Mouse (Mus musculus): ENCODE measurements around the gene Slc37a3. TPM values are rescaled to one million over a fixed set of nuclear protein-coding genes. Genes with fewer than 3 reads are reported as not detected.

The Slc37a3 gene
- polyA plus RNA-seq, 2 experiments, result 3.7 to 6.3 TPM

DNA sequence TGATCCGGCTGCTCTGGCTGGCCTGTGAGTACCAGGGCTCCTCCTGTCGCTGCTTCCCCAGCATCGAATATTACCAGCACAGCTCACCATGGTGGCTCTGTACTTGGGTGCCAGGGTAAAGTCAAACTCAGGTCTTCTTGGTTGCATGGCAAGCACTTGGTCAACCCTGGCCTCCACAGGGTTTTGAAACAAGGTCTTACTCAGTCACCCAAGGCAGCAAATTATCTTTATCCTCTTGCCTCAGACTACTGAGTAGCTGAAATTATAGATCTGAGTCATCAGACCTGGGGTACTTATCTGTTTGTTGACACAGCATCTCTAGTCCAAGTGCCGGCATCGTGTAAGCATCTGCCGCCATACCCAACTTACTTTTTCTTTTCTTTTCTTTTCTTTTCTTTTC is 80.4 kb downstream of the Slc37a3 start:
- WGBS (ENCODE audit: insufficient replicate concordance), result 76% methylated on average over 6 of the region's 6 CpGs
- Histone ChIP-seq H3K36me3 (replicated peaks; ENCODE audit: control insufficient read depth, insufficient read depth, low read depth) (no peaks in the 10 kb centered on the region), H3K4me1 (replicated peaks; ENCODE audit: control insufficient read depth in 2 of 2, insufficient read depth in 2 of 2, low read length in 1 of 2) (no peaks in the 10 kb centered on the region), H3K9ac (replicated peaks) (no peak overlapping the region), H3K9me3 (ENCODE audit: control insufficient read depth, low read length) (no peaks in the 10 kb centered on the region), H3K4me2 (ENCODE audit: low read depth) (no peak overlapping the region), H3K27ac (no peak overlapping the region), H3K27me3 (ENCODE audit: control insufficient read depth, insufficient read depth, low read length) (no peaks in the 10 kb centered on the region), H3K4me3 (ENCODE audit: insufficient read depth in 1 of 2, low read depth in 2 of 2, low read length in 2 of 2) (no peak overlapping the region)
- TF ChIP-seq EP300 (IDR thresholded peaks at IDR 0.05; ENCODE audit: low read depth) (no peak), CTCF (IDR thresholded peaks at IDR 0.05; ENCODE audit: low read depth) (no peak)
- DNase-seq (ENCODE audit: low read depth in 3 of 3, low spot score in 3 of 3), result no peak
- no peak for ATAC-seq (ENCODE audit: insufficient read depth)

DNA sequence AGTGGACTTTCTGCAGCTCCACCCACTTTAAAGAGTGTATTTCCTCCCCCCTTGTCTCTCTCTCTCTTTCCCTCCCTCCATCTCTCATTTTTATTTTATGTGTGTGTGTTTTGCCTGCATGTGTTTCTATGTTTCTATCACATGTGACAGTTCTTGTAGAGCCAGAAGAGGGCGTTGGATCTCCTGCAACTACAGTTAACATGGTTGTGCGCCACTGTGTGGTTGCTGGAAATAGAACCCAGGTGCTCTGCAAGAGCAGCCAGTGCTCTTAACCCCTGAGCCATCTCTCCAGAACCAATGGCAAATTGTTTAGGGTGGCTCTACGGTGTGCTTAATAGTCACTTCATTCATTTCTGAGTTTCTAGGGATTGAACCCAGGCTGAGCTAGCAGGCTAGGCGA is 81.0 kb downstream of the Slc37a3 start:
- no peak for ATAC-seq (ENCODE audit: insufficient read depth)
- H3K4me2 ChIP-seq (ENCODE audit: low read depth), result no peak overlapping the region
- H3K9me3 ChIP-seq (ENCODE audit: control insufficient read depth, low read length), result no peaks in the 10 kb centered on the region
- no peaks in the 10 kb centered on the region for H3K27me3 ChIP-seq (ENCODE audit: control insufficient read depth, insufficient read depth, low read length)
- H3K27ac ChIP-seq, result no peak overlapping the region
- H3K4me1 ChIP-seq (replicated peaks; ENCODE audit: control insufficient read depth in 2 of 2, insufficient read depth in 2 of 2, low read length in 1 of 2), result no peaks in the 10 kb centered on the region
- H3K36me3 ChIP-seq (replicated peaks; ENCODE audit: control insufficient read depth, insufficient read depth, low read depth), result no peaks in the 10 kb centered on the region
- no peak overlapping the region for H3K4me3 ChIP-seq (ENCODE audit: insufficient read depth in 1 of 2, low read depth in 2 of 2, low read length in 2 of 2)
- no peak for TF ChIP-seq CTCF (IDR thresholded peaks at IDR 0.05; ENCODE audit: low read depth)
- no peak overlapping the region for H3K9ac ChIP-seq (replicated peaks)
- 61% methylated on average over 4 of the region's 4 CpGs for WGBS (ENCODE audit: insufficient replicate concordance)
- no peak for DNase-seq (ENCODE audit: low read depth in 3 of 3, low spot score in 3 of 3)

DNA sequence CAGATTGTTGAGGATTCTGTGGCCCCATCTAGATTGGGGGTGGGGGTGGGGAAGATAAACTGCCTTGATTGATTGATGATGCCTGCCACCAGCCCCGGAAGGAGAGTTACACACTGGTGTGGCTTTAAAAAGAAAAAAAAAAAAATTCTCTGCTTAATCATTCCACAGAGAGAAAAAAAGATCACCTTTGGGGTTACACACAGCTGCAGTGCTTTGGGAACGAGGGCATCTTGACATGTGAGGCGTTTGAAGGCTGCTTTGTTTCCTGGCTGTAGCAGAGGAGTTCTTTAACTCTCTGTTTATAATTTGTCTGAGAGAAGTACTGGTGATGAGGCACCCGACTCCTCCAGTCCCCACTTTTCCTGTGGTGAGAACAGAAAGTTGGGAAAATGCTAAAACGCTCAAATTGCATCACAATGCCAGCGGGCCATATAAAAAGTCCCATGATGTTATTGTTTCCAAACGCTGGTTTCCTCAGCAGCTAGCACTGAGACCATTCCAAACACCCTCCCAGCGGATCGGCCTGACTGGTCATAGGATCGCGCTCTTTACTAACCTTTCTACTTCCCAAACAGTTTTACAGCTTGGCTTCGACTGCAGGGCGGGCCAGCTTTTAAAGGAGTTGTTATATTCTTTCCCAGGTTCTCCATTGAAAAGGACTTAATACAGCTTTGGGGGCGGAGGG is 81.6 kb downstream of the Slc37a3 start:
- 26% methylated on average over 14 of the region's 14 CpGs for WGBS (ENCODE audit: insufficient replicate concordance)
- H3K4me3 ChIP-seq (ENCODE audit: insufficient read depth in 1 of 2, low read depth in 2 of 2, low read length in 2 of 2), result no peak overlapping the region
- H3K4me2 ChIP-seq (ENCODE audit: low read depth), result no peak overlapping the region
- TF ChIP-seq CTCF (IDR thresholded peaks at IDR 0.05; ENCODE audit: low read depth), result no peak
- no peak for TF ChIP-seq EP300 (IDR thresholded peaks at IDR 0.05; ENCODE audit: low read depth)
- ATAC-seq (ENCODE audit: insufficient read depth) (no peak), DNase-seq (ENCODE audit: low read depth in 3 of 3, low spot score in 3 of 3) (no peak)
- no peaks in the 10 kb centered on the region for H3K4me1 ChIP-seq (replicated peaks; ENCODE audit: control insufficient read depth in 2 of 2, insufficient read depth in 2 of 2, low read length in 1 of 2)
- no peaks in the 10 kb centered on the region for H3K9me3 ChIP-seq (ENCODE audit: control insufficient read depth, low read length)
- H3K36me3 ChIP-seq (replicated peaks; ENCODE audit: control insufficient read depth, insufficient read depth, low read depth), result no peaks in the 10 kb centered on the region
- H3K27me3 ChIP-seq (ENCODE audit: control insufficient read depth, insufficient read depth, low read length), result no peaks in the 10 kb centered on the region
- no peak overlapping the region for H3K9ac ChIP-seq (replicated peaks)
- H3K27ac ChIP-seq, result no peak overlapping the region

- no peak overlapping the region for H3K4me2 ChIP-seq (ENCODE audit: low read depth)
- no peak overlapping the region for H3K27ac ChIP-seq
- no peaks in the 10 kb centered on the region for H3K36me3 ChIP-seq (replicated peaks; ENCODE audit: control insufficient read depth, insufficient read depth, low read depth)
- no peak overlapping the region for H3K9ac ChIP-seq (replicated peaks)
- no peaks in the 10 kb centered on the region for H3K9me3 ChIP-seq (ENCODE audit: control insufficient read depth, low read length)
- TF ChIP-seq EP300 (IDR thresholded peaks at IDR 0.05; ENCODE audit: low read depth) (no peak), CTCF (IDR thresholded peaks at IDR 0.05; ENCODE audit: low read depth) (no peak)
- H3K4me3 ChIP-seq (ENCODE audit: insufficient read depth in 1 of 2, low read depth in 2 of 2, low read length in 2 of 2), result no peak overlapping the region
- WGBS (ENCODE audit: insufficient replicate concordance), result 46% methylated on average over 7 of the region's 7 CpGs
- H3K4me1 ChIP-seq (replicated peaks; ENCODE audit: control insufficient read depth in 2 of 2, insufficient read depth in 2 of 2, low read length in 1 of 2), result peaks cover 0 to 3% of the 10 kb centered on the region in 2 experiments; a peak in 1 of 4 replicates
- ATAC-seq (ENCODE audit: insufficient read depth), result no peak
- no peak for DNase-seq (ENCODE audit: low read depth in 3 of 3, low spot score in 3 of 3)
- no peaks in the 10 kb centered on the region for H3K27me3 ChIP-seq (ENCODE audit: control insufficient read depth, insufficient read depth, low read length)
Observed at GRCm38 (mm10) chr6:39289721-39290120, 87.8 kb downstream of the Slc37a3 start.

GRCm38 (mm10) chr6:39287782-39288181 is 89.7 kb downstream of the Slc37a3 start:
- Histone ChIP-seq H3K9ac (replicated peaks) (no peak overlapping the region), H3K4me3 (ENCODE audit: insufficient read depth in 1 of 2, low read depth in 2 of 2, low read length in 2 of 2) (no peak overlapping the region), H3K4me2 (ENCODE audit: low read depth) (no peak overlapping the region), H3K36me3 (replicated peaks; ENCODE audit: control insufficient read depth, insufficient read depth, low read depth) (no peaks in the 10 kb centered on the region), H3K27ac (no peak overlapping the region), H3K9me3 (ENCODE audit: control insufficient read depth, low read length) (no peaks in the 10 kb centered on the region), H3K27me3 (ENCODE audit: control insufficient read depth, insufficient read depth, low read length) (no peaks in the 10 kb centered on the region), H3K4me1 (replicated peaks; ENCODE audit: control insufficient read depth in 2 of 2, insufficient read depth in 2 of 2, low read length in 1 of 2) (peaks cover 0 to 3% of the 10 kb centered on the region in 2 experiments; a peak in 1 of 4 replicates)
- ATAC-seq (ENCODE audit: insufficient read depth) (no peak), DNase-seq (ENCODE audit: low read depth in 3 of 3, low spot score in 3 of 3) (no peak)
- WGBS (ENCODE audit: insufficient replicate concordance), result 50% methylated on average over 3 of the region's 3 CpGs
- no peak for TF ChIP-seq CTCF (IDR thresholded peaks at IDR 0.05; ENCODE audit: low read depth)
- no peak for TF ChIP-seq EP300 (IDR thresholded peaks at IDR 0.05; ENCODE audit: low read depth)

Data from liver, embryonic 14.5 days (tissue).